ENCODE assay signal across 24 mouse cellular contexts in the genomic region with DNA sequence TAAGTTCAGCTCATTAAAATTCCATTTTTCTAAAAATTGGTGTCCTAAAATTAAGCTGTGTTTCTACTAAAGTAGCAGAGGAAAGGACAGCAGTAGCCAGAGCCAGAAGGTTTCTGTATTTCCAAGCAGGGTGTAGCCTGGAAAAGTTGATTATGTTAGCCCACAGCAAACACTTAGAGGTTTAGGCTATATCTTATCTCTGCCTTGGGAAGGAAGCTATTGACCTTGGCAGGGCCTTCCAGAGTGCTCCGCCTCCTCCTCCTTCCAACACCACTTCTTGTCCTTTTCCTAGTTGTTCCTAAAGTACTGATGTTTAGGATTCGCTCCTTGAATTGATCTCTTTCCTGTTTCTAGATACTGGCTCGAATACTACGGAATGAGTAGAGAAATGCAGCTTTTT. TPM values are rescaled to one million over a fixed set of nuclear protein-coding genes. Genes with fewer than 3 reads are reported as not detected.
DNase-seq lines count a peak whose midpoint lies in the region; ATAC-seq lines count a peak whose summit lies in the region.
"Had no signal": no experiment of that assay in that cellular context is flagged by ENCODE, and none has a peak within 500 bp of the region (broad histone marks: within the 10 kb centered on the region; RNA-seq: fewer than 3 reads in every experiment).

No protein-coding gene starts in this region.

- no peak overlapping the region for H3K4me2 ChIP-seq in liver, embryonic 12.5 days
- no peak overlapping the region for H3K4me2 ChIP-seq in heart, embryonic 16.5 days (ENCODE audit: low read depth, low read length)
- H3K4me2 ChIP-seq in liver, embryonic 13.5 days, result no peak overlapping the region
- no peak overlapping the region for H3K4me2 ChIP-seq in forebrain, embryonic 12.5 days
- H3K4me2 ChIP-seq: embryonic facial prominence, embryonic 13.5 days; kidney, embryonic 15.5 days had no signal

- H3K27ac ChIP-seq in liver, embryonic 12.5 days, result no peak overlapping the region
- H3K27ac ChIP-seq in heart, embryonic 16.5 days (ENCODE audit: low read length), result no peak overlapping the region
- peak overlapping the region; percentile 7; the same call in 1 of the 2 replicates for H3K27ac ChIP-seq in liver, embryonic 13.5 days
- H3K27ac ChIP-seq in forebrain, embryonic 12.5 days, result no peak overlapping the region
- H3K27ac ChIP-seq: embryonic facial prominence, embryonic 13.5 days; kidney, embryonic 15.5 days had no signal

- DNase-seq in liver, result no peak
- DNase-seq in heart, adult 8-10 months (ENCODE audit: low spot score), result peak; percentile 54
- no peak for DNase-seq in liver, embryonic 13.5 days
- DNase-seq in cerebellum, postnatal 36 days, result no peak
- DNase-seq in retina, embryonic 14.5 days (ENCODE audit: low spot score), result no peak
- DNase-seq: adrenal gland, postnatal 14 days; cerebellum, adult 11-12 months; gastrocnemius, postnatal 25 days; left cerebral cortex, postnatal 4 days; lung, adult 2 months; midbrain, embryonic 14.5 days; spleen, adult 18-20 months; thymus, postnatal 25 days had no signal

- no peaks in the 10 kb centered on the region for H3K27me3 ChIP-seq in liver, embryonic 12.5 days (replicated peaks)
- no peaks in the 10 kb centered on the region for H3K27me3 ChIP-seq in heart, embryonic 16.5 days (ENCODE audit: control insufficient read depth, insufficient read depth, low read length)
- H3K27me3 ChIP-seq in liver, embryonic 13.5 days, result no peaks in the 10 kb centered on the region
- H3K27me3 ChIP-seq in forebrain, embryonic 12.5 days, result no peaks in the 10 kb centered on the region
- H3K27me3 ChIP-seq: embryonic facial prominence, embryonic 13.5 days; kidney, embryonic 15.5 days had no signal

- no peak overlapping the region for H3K9ac ChIP-seq in liver, embryonic 12.5 days
- no peak overlapping the region for H3K9ac ChIP-seq in heart, embryonic 16.5 days (ENCODE audit: low read length)
- no peak overlapping the region for H3K9ac ChIP-seq in liver, embryonic 13.5 days
- no peak overlapping the region for H3K9ac ChIP-seq in forebrain, embryonic 12.5 days
- H3K9ac ChIP-seq: embryonic facial prominence, embryonic 13.5 days; kidney, embryonic 15.5 days had no signal

- WGBS in liver, embryonic 12.5 days (ENCODE audit: insufficient replicate concordance), result 76% methylated on average over 4 of the region's 4 CpGs
- WGBS in heart, embryonic 16.5 days, result 54% methylated on average over 4 of the region's 4 CpGs
- 64% methylated on average over 4 of the region's 4 CpGs for WGBS in liver, embryonic 13.5 days (ENCODE audit: insufficient replicate concordance)
- WGBS in forebrain, embryonic 12.5 days, result 95% methylated on average over 4 of the region's 4 CpGs

- 0 out of 2 replicates have a peak, but pooled peaks have one; percentile 44 for ATAC-seq in liver, embryonic 12.5 days
- peak; percentile 75 for ATAC-seq in heart, embryonic 16.5 days (replicated peaks; ENCODE audit: extremely low read depth, insufficient read depth, low FRiP score)
- peak; percentile 57; the same call in 1 of the 2 replicates for ATAC-seq in liver, embryonic 13.5 days (ENCODE audit: low read depth)
- ATAC-seq in forebrain, embryonic 12.5 days (ENCODE audit: low FRiP score), result no peak
- ATAC-seq: inflammation-experienced regulatory T-cells, adult 6 months had no signal

- H3K4me3 ChIP-seq in liver, embryonic 12.5 days, result no peak overlapping the region
- H3K4me3 ChIP-seq in heart, embryonic 16.5 days (ENCODE audit: low read length), result no peak overlapping the region
- H3K4me3 ChIP-seq in liver, embryonic 13.5 days (replicated peaks), result no peak overlapping the region
- no peak overlapping the region for H3K4me3 ChIP-seq in forebrain, embryonic 12.5 days (replicated peaks)
- H3K4me3 ChIP-seq: embryonic facial prominence, embryonic 13.5 days; kidney, embryonic 15.5 days had no signal

- H3K4me1 ChIP-seq in liver, embryonic 12.5 days, result peaks cover 50% of the 10 kb centered on the region
- peaks cover 3% of the 10 kb centered on the region for H3K4me1 ChIP-seq in heart, embryonic 16.5 days (ENCODE audit: control insufficient read depth, insufficient read depth, low read length)
- peaks cover 45% of the 10 kb centered on the region for H3K4me1 ChIP-seq in liver, embryonic 13.5 days (replicated peaks)
- no peaks in the 10 kb centered on the region for H3K4me1 ChIP-seq in forebrain, embryonic 12.5 days
- H3K4me1 ChIP-seq: embryonic facial prominence, embryonic 13.5 days; kidney, embryonic 15.5 days had no signal

- no peaks in the 10 kb centered on the region for H3K9me3 ChIP-seq in liver, embryonic 12.5 days (replicated peaks)
- no peaks in the 10 kb centered on the region for H3K9me3 ChIP-seq in heart, embryonic 16.5 days (replicated peaks; ENCODE audit: control insufficient read depth, low read length)
- H3K9me3 ChIP-seq in liver, embryonic 13.5 days (replicated peaks), result no peaks in the 10 kb centered on the region
- H3K9me3 ChIP-seq in forebrain, embryonic 12.5 days, result no peaks in the 10 kb centered on the region
- H3K9me3 ChIP-seq: embryonic facial prominence, embryonic 13.5 days; kidney, embryonic 15.5 days had no signal

- H3K36me3 ChIP-seq in liver, embryonic 12.5 days, result peaks cover 51% of the 10 kb centered on the region
- peaks cover 8% of the 10 kb centered on the region for H3K36me3 ChIP-seq in heart, embryonic 16.5 days (ENCODE audit: control insufficient read depth, insufficient read depth)
- H3K36me3 ChIP-seq in liver, embryonic 13.5 days, result peaks cover 35% of the 10 kb centered on the region
- peaks cover 19% of the 10 kb centered on the region; the same call in 1 of the 2 replicates for H3K36me3 ChIP-seq in forebrain, embryonic 12.5 days (replicated peaks)

RNA-seq across cellular contexts. Expression of gene Gtf2a2, which starts 9.7 kb away (rescaled TPM):
- 170 and 171 TPM in 2 replicates for polyA plus RNA-seq in liver, embryonic 12.5 days (2016; fragmentation: Nextera tagmentation; extraction: Ambion mirVana)
- total RNA-seq in heart, adult 8-10 months (2022), result 10 to 100 TPM; 50.6 to 58.9 (median 53.5) TPM
- polyA plus RNA-seq in heart, embryonic 16.5 days (2015; fragmentation: Nextera tagmentation; extraction: Ambion mirVana), result 168 and 183 TPM in 2 replicates
- 159 and 169 TPM in 2 replicates for polyA plus RNA-seq in liver, embryonic 13.5 days (2015; fragmentation: Nextera tagmentation; extraction: Ambion mirVana)
- 203 and 211 TPM in 2 replicates for polyA plus RNA-seq in forebrain, embryonic 12.5 days (2016; fragmentation: Nextera tagmentation; extraction: Ambion mirVana)

RNA-seq across cellular contexts. Expression of gene Gcnt3, which starts 15.8 kb away (rescaled TPM):
- not detected in 2 replicates for polyA plus RNA-seq in liver, embryonic 12.5 days (2016; fragmentation: Nextera tagmentation; extraction: Ambion mirVana)
- under 1 TPM in 2 of 4 experiments, not detected in 2; 0.09 to 0.14 TPM for total RNA-seq in heart, adult 8-10 months (2022)
- polyA plus RNA-seq in heart, embryonic 16.5 days (2015; fragmentation: Nextera tagmentation; extraction: Ambion mirVana), result 0.11 TPM in 1 of 2 replicates, not detected in the other
- 0.09 TPM in 1 of 2 replicates, not detected in the other for polyA plus RNA-seq in liver, embryonic 13.5 days (2015; fragmentation: Nextera tagmentation; extraction: Ambion mirVana)
- not detected in 2 replicates for polyA plus RNA-seq in forebrain, embryonic 12.5 days (2016; fragmentation: Nextera tagmentation; extraction: Ambion mirVana)
- total RNA-seq: adrenal gland, postnatal 14 days; common myeloid progenitor, adult 5-6 weeks; gastrocnemius, postnatal 25 days; layer of hippocampus, adult 18-20 months; left cerebral cortex, adult 18-20 months; left cerebral cortex, postnatal 4 days; megakaryocyte, adult 5-6 weeks; neutrophil, adult 5-6 weeks had no signal
- polyA plus RNA-seq: inflammation-experienced regulatory T-cells, adult 6 months; lung, adult 2 months; midbrain, embryonic 14.5 days had no signal

RNA-seq across cellular contexts. Expression of gene Bnip2, which starts 32.8 kb away (rescaled TPM):
- 60.1 and 61.4 TPM in 2 replicates for polyA plus RNA-seq in liver, embryonic 12.5 days (2016; fragmentation: Nextera tagmentation; extraction: Ambion mirVana)
- 100 to 1,000 TPM in 2 of 4 experiments, 10 to 100 TPM in 2; 89.6 to 104 (median 99.6) TPM for total RNA-seq in heart, adult 8-10 months (2022)
- 120 and 129 TPM in 2 replicates for polyA plus RNA-seq in heart, embryonic 16.5 days (2015; fragmentation: Nextera tagmentation; extraction: Ambion mirVana)
- 51.4 and 55.3 TPM in 2 replicates for polyA plus RNA-seq in liver, embryonic 13.5 days (2015; fragmentation: Nextera tagmentation; extraction: Ambion mirVana)
- polyA plus RNA-seq in forebrain, embryonic 12.5 days (2016; fragmentation: Nextera tagmentation; extraction: Ambion mirVana), result 115 and 119 TPM in 2 replicates
